Mouse (Mus musculus) testis, adult 2 months (tissue): ENCODE data around the gene Tacr2.

ENCODE experiments used
- CTCF ChIP-seq: fragments of 200-500 bp; IDR thresholded peaks from 2 replicates; pipeline ENCODE4 v1.5.1; 2012; ENCODE audit warnings: low read depth, mild to moderate bottlenecking, inconsistent platforms, low read length, moderate library complexity; ENCODE audit not compliant: control insufficient read depth, insufficient read depth, insufficient replicate concordance
- POLR2A ChIP-seq: fragments of 200-500 bp; IDR thresholded peaks from 2 replicates; pipeline ENCODE4 v1.6.1; 2012; ENCODE audit warnings: low read depth, mild to moderate bottlenecking, inconsistent platforms, low read length, moderate library complexity; ENCODE audit not compliant: control insufficient read depth

DNA sequence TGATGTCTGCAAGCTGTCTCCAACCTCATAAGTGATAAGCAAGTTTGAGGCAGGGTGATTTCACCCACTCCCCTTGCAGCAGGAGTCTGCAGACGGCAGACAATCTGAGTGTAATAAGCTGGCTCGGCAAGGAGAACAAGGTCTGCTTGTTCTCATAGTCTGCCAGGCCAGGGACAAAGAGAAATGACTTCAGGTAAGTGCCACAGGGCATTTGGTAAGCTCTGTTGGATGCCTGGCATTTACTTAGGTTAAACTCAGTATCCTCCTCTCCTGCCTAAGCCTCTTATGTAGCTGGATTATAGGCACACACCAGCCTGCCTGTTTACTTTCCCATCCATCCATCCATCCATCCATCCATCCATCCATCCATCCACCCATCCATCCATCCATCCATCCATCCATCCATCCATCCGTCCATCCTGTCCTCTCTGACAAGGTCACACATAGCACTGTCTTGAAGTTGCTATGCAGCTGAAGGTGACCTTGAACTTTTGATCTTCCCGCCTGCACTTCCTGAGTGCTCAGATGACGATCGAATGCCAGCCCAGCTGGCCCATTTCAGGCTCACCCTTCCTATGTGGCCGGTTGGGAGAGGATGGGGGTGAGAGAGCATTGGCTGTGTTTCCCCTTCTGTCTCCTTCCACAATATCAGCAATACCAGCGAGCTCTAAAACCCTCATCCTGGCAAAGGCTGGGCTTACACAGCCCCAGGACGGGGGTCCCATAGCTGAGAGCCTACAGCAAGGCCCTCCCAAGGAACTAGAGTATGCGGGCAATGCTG, 58.2 kb downstream of the Tacr2 start:
- TF ChIP-seq CTCF (no peak), POLR2A (no peak)
